Mouse (Mus musculus) liver, embryonic 14.5 days (tissue): ENCODE data around the gene Col4a1. TPM values are rescaled to one million over a fixed set of nuclear protein-coding genes. Genes with fewer than 3 reads are reported as not detected.

Experiments used
- ATAC-seq: fragments of 200-750 bp; cut with Nextera tagmentation; 2 replicates; pipeline ENCODE4 v1.8.0; 2017; ENCODE audit warnings: moderate number of reproducible peaks, mild to moderate bottlenecking, moderate library complexity; ENCODE audit not compliant: insufficient read depth
- DNase-seq, 3 experiments: peaks; one replicate each; pipeline ENCODE4 v3.0.0-alpha.2; 2012 to 2013; ENCODE audit warnings: low read depth in 3 of 3, low spot score in 3 of 3
- H3K27ac ChIP-seq: fragments of 300-500 bp; sonication (generic); 2 replicates; pipeline ENCODE4 v1.5.1; 2014; ENCODE audit warnings: moderate library complexity, mild to moderate bottlenecking, control low read depth, inconsistent platforms
- H3K27me3 ChIP-seq: fragments of 300-500 bp; sonication (generic); 2 replicates; pipeline ENCODE4 v1.6.1; 2014; ENCODE audit warnings: mild to moderate bottlenecking, low read length, moderate library complexity; ENCODE audit not compliant: control insufficient read depth, insufficient read depth
- H3K36me3 ChIP-seq: fragments of 300-500 bp; sonication (generic); replicated peaks from 2 replicates; pipeline ENCODE4 v1.6.1; 2014; ENCODE audit warnings: low read depth; ENCODE audit not compliant: control insufficient read depth, insufficient read depth
- H3K4me1 ChIP-seq, 2 experiments: fragments of 200-500 bp in 1 of 2; fragments of 300-500 bp in 1 of 2; sonication (generic) in 1 of 2; replicated peaks; 2 replicates each; pipeline ENCODE4 v1.6.1; 2012 to 2014; ENCODE audit warnings: antibody characterized with exemption in 1 of 2, inconsistent platforms in 1 of 2, low read length in 1 of 2; ENCODE audit not compliant: control insufficient read depth in 2 of 2, insufficient read depth in 2 of 2
- H3K4me2 ChIP-seq: fragments of 300-500 bp; sonication (generic); 2 replicates; pipeline ENCODE4 v1.6.1; 2014; ENCODE audit warnings: low read depth, mild to moderate bottlenecking, control low read depth, moderate library complexity
- H3K4me3 ChIP-seq, 2 experiments: fragments of 200-500 bp in 1 of 2; fragments of 300-500 bp in 1 of 2; sonication (generic) in 1 of 2; 2 replicates each; pipeline ENCODE4 v1.5.1; 2012 to 2014; ENCODE audit warnings: low read depth in 2 of 2, low read length in 2 of 2, mild to moderate bottlenecking in 2 of 2, control low read depth in 1 of 2, inconsistent platforms in 1 of 2, moderate library complexity in 1 of 2; ENCODE audit not compliant: insufficient read depth in 1 of 2
- H3K9ac ChIP-seq: fragments of 300-500 bp; sonication (generic); replicated peaks from 2 replicates; pipeline ENCODE4 v1.6.1; 2014; ENCODE audit warnings: mild to moderate bottlenecking, control low read depth, moderate library complexity
- H3K9me3 ChIP-seq: fragments of 300-500 bp; sonication (generic); 2 replicates; pipeline ENCODE4 v1.6.1; 2016; ENCODE audit warnings: low read length, mixed read lengths; ENCODE audit not compliant: control insufficient read depth
- CTCF ChIP-seq: IDR thresholded peaks from 2 replicates; pipeline ENCODE4 v1.5.1; 2016; ENCODE audit warnings: antibody characterized with exemption, low read depth, control low read depth
- EP300 ChIP-seq: IDR thresholded peaks from 2 replicates; pipeline ENCODE4 v1.6.1; 2016; ENCODE audit warnings: antibody characterized with exemption, low read depth
- WGBS: fragments of 180-500 bp; shearing (Covaris S2); extraction: QIAGEN DNeasy Blood & Tissue Kit; methylation state at CpG from one replicate; pipeline ENCODE4 v1.1.7; 2014; ENCODE audit not compliant: insufficient replicate concordance; 5-methylcytosine and 5-hydroxymethylcytosine counted together
- polyA plus RNA-seq, 2 experiments: library from polyadenylated mRNA; depleted of rRNA in 1 of 2; stranded (reverse) in 1 of 2; unstranded in 1 of 2; fragments of >200 nt; fragmentation: Nextera tagmentation in 1 of 2; extraction: Ambion mirVana in 1 of 2; gene quantifications; 2 replicates each; pipeline versions ENCODE4 v1.2.1 to v1.2.3; 2012 to 2014

The Col4a1 gene
- polyA plus RNA-seq, 2 experiments, result 13.5 to 16.3 TPM

- no peaks in the 10 kb centered on the region for H3K36me3 ChIP-seq
- H3K27me3 ChIP-seq, result no peaks in the 10 kb centered on the region
- H3K9ac ChIP-seq, result no peak overlapping the region
- DNase-seq, result no peak
- ATAC-seq, result no peak
- TF ChIP-seq EP300 (no peak), CTCF (no peak)
- H3K9me3 ChIP-seq, result no peaks in the 10 kb centered on the region
- no peak overlapping the region for H3K27ac ChIP-seq
- peaks cover 0 to 12% of the 10 kb centered on the region in 2 experiments; a peak in 2 of 4 replicates for H3K4me1 ChIP-seq
- no peak overlapping the region for H3K4me3 ChIP-seq
- 71% methylated on average over 13 of the region's 13 CpGs for WGBS
- H3K4me2 ChIP-seq, result no peak overlapping the region
Measured at GRCm38 (mm10) chr8:11257079-11258017, 55.3 kb downstream of the Col4a1 start.

DNA sequence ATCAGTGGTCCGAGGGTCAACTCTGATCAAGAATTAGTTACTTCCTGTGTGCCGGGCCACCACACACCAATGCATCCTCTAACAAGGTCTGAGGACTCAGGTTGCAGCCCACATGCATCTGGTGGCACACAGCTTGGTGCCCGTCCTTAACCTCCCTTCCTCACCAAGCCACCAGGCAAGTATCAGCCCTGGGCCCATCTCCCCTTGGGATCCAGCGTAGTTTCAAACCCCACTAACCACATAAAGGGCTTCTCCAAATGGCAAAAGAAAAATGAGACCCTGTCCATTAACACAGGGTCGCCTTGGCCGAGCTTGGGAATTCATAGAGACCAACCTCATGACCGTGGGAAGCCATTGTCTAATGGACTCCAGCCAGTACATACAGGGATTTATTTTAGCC is 56.2 kb downstream of the Col4a1 start:
- no peak for ATAC-seq
- no peak for DNase-seq
- peaks cover 0 to 12% of the 10 kb centered on the region in 2 experiments; a peak in 2 of 4 replicates for H3K4me1 ChIP-seq
- no peaks in the 10 kb centered on the region for H3K9me3 ChIP-seq
- 42% methylated on average over 7 of the region's 7 CpGs for WGBS
- no peak for TF ChIP-seq CTCF
- TF ChIP-seq EP300, result no peak
- H3K9ac ChIP-seq, result no peak overlapping the region
- H3K4me2 ChIP-seq, result no peak overlapping the region
- H3K4me3 ChIP-seq, result no peak overlapping the region
- no peak overlapping the region for H3K27ac ChIP-seq
- no peaks in the 10 kb centered on the region for H3K36me3 ChIP-seq
- no peaks in the 10 kb centered on the region for H3K27me3 ChIP-seq

GRCm38 (mm10) chr8:11255680-11256079 is 56.9 kb downstream of the Col4a1 start:
- DNase-seq (no peak), ATAC-seq (no peak)
- peaks cover 0 to 12% of the 10 kb centered on the region in 2 experiments; a peak in 2 of 4 replicates for H3K4me1 ChIP-seq
- no peak overlapping the region for H3K27ac ChIP-seq
- no peak for TF ChIP-seq CTCF
- no peak for TF ChIP-seq EP300
- no peaks in the 10 kb centered on the region for H3K36me3 ChIP-seq
- no peaks in the 10 kb centered on the region for H3K9me3 ChIP-seq
- no peaks in the 10 kb centered on the region for H3K27me3 ChIP-seq
- no peak overlapping the region for H3K9ac ChIP-seq
- no peak overlapping the region for H3K4me3 ChIP-seq
- 38% methylated on average over 7 of the region's 7 CpGs for WGBS
- H3K4me2 ChIP-seq, result no peak overlapping the region

- DNase-seq (no peak), ATAC-seq (no peak)
- Histone ChIP-seq H3K27ac (no peak overlapping the region), H3K4me1 (peaks cover 0 to 10% of the 10 kb centered on the region in 2 experiments; a peak in 2 of 4 replicates), H3K9ac (no peak overlapping the region), H3K36me3 (no peaks in the 10 kb centered on the region), H3K9me3 (no peaks in the 10 kb centered on the region), H3K4me2 (no peak overlapping the region), H3K4me3 (no peak overlapping the region), H3K27me3 (no peaks in the 10 kb centered on the region)
- TF ChIP-seq EP300, result no peak
- no peak for TF ChIP-seq CTCF
- WGBS, result 62% methylated on average over 10 of the region's 10 CpGs
Measured at GRCm38 (mm10) chr8:11254914-11255530, 57.6 kb downstream of the Col4a1 start.

GRCm38 (mm10) chr8:11254510-11254909 is 58.1 kb downstream of the Col4a1 start:
- H3K27ac ChIP-seq, result no peak overlapping the region
- TF ChIP-seq CTCF (no peak), EP300 (no peak)
- peaks cover 0 to 7% of the 10 kb centered on the region in 2 experiments; a peak in 2 of 4 replicates for H3K4me1 ChIP-seq
- DNase-seq, result no peak
- H3K9ac ChIP-seq, result no peak overlapping the region
- H3K4me3 ChIP-seq, result no peak overlapping the region
- no peak for ATAC-seq
- no peaks in the 10 kb centered on the region for H3K27me3 ChIP-seq
- no peaks in the 10 kb centered on the region for H3K36me3 ChIP-seq
- WGBS, result 38% methylated on average over 2 of the region's 2 CpGs
- H3K9me3 ChIP-seq, result no peaks in the 10 kb centered on the region
- no peak overlapping the region for H3K4me2 ChIP-seq
